Mouse (Mus musculus): Measurements from ENCODE around the gene Wdhd1.
A peak's percentile ranks its signal among the peaks of the same experiment; 100 is the strongest.

Gene Wdhd1

DNA sequence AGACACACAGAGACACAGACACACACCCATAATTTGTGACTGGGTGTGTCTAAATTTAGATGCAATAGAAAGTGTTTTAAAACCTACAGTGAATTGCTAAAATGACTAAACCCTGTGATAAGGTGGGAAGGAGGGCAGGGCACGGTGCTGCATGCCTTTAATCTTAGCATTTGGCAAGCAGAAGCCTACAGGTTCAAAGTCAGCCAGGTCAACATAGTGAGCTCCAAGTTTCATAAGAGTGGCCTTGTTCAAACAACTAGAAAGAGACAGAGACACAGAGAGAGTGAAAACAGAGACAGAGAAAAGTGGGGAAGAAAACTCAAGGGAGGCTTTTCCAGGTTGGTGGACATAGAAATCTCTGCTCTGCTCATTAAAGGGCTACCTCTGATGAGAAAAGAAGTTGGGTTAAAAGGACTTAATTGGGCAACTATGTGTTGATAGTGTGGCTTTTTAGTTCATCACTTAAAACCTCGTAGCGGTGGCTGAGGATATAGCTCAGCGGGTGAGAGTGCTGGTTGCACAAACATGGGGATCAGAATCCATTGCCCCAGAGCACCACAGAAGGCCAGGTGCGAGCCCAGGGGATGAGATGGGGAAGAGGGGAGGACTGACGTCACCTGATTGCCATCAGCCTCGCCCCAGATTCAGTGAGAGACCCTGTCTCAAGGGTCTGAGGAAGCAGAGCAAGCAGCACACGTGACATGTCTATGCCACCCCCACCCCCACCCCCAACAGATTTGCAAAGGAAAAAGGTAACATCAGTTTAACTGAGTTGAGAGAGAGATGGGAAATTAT lies 56.2 kb downstream of the Wdhd1 start:
- no peak for DNase-seq (ENCODE audit: low read depth)

DNA sequence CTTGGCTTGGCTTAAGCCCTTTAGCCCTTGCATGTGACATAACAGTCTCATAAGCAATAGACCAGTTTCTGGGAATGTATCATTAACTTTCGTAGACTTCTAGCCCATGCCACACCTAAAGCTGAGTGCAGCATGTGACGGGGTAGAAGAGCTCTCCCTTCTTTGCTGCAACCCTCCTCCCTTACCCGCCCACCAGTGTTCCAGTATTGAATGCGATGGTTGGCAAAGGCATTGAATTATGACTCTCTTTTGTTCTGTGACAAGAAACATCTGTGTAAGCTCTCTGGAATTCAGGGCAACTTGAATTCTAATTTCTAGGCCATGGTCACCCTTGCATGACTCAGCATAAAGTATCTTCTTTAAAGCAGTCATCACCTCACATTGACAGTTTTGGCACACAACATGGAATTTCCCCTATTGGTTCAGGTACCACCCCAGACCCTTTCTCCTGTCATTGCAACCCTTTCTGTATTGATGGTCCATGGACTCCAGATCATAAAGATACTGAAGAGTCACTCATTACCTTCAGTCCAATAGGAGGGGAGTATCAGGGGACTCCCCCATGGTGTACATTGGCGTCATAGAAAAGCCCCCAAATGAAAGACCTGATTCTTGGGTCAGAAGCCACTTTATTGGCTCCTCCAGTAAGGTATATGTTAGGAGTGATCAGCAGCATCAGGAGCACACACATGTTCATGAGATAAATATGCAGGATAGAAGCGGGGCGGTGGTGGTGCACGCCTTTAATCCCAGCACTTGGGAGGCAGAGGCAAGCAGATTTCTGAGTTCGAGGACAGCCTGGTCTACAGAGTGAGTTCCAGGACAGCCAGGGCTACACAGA lies 57.7 kb downstream of the Wdhd1 start:
- no peak for DNase-seq (ENCODE audit: low read depth)

DNA sequence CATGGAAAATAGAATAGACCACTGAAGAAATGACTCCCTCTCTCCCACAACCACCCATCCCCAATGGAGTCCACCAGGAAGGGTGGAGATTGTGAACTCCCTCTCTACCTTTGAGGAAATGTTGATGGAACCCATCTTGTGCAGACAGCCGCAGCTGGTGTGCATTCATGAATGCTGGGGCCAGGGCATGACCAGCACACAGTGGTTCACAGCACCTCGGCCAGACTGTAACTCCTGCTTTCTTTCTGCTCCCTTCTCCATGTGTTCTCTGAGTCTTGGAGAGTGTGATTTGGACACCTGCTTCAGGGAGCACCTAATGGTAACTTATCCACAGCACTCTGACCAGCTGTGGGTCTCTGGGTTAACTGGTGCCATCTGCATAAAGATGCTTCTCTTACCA lies 60.1 kb downstream of the Wdhd1 start:
- no peak for DNase-seq (ENCODE audit: low read depth)

DNA sequence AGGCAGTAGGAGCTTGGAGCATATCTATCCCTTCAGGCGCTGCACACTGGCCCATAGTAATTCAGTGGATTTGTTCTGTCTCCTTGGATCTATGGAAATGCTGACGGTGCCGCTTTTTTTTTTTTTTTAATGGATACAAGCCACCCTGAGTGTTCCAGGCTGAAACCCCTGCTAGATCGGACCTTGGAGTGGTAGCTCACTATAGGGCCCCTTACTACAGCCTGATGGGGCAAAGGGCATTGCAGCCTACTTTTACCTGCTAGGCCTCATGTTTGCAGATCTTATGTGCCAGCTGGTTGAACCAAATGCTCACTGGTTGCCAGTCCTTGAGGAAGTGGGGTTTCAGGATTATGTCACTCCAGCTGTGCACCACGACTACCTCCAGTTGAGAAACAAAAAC lies 62.3 kb downstream of the Wdhd1 start:
- no peak for DNase-seq (ENCODE audit: low read depth)

DNA sequence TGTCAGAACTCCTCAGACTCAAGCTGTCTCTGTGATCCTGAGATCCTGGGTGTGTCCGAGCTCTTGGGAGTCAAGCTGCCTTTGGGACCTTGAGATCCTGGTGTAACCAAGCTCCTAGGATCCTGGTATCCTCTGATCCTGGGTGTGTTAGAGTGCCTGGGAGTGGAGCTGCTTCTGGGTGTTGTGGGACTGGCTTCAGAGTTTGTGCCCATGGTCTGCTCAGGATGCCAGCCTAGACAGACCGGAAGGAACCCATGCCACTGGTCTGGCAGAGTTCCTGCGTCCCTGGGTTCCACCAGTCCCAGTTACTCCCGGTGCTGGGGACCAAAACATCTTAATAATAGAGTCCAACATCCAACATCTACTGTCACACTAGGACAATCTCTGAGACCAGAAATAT lies 63.4 kb downstream of the Wdhd1 start:
- DNase-seq (ENCODE audit: low read depth) = no peak

DNA sequence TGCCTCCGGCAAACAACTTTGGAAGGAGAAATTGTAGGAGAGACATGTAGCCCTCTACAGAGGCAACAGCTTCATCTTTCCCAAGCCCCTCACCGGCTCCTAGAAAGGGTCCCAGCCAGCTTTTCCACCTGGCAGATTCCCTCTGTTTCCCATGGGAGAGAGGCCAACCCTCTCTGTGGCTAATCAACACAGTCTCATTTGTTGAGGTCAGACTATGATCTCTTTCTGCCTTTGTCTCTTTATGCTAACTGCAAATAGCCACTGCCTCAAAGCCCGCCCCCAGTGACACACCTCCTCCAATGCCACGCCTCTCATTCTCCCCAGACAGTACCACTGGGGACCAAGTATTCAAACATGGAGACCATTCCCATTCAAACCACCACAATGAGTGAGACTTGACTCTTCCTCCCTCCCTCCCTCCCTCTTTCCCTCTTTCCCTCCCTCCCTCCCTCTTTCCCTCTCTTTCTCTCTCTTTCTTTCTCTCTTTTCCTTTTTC lies 66.9 kb downstream of the Wdhd1 start:
- DNase-seq (ENCODE audit: low read depth) = no peak

DNA sequence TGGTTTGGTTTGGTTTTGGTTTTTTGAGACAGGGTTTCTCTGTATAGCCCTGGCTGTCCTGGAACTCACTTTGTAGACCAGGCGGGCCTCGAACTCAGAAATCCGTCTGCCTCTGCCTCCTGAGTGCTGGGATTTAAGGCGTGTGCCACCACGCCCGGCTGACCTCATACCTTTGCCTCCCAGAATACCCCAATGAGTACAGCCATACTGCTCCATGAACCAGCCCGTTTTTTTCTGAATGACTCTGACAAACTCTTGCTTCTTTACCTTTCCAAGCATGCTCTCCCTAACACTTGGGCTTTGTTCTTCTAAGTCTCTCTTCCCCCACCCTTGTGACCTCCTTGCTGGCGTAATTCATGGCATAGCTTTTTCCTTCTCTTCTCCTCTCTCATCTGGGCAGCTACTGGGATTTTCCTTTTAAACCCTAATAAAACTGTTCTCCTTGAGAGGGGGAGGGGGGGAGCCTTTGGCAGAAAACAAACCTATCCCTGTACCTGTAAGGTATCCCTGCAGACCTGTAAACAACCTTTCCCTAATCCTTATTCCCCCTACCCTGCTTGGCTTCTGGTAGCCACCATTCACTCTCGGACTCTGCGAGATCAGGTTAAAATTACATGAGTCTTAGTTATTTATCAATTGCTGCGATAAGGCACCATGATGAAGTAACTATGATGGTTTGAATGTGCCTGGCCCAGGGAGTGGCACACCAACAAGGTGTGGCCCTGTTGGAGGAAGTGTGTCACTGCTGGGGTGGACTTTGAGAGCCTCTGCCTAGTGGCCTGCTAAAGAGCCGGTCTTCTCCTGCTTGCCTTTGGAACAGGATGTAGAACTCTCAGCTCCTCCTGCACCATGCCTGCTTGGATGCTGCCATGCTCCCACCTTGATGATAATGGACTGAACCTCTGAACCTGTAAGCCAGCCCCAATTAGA lies 67.8 kb downstream of the Wdhd1 start:
- DNase-seq (ENCODE audit: low read depth) = no peak

DNA sequence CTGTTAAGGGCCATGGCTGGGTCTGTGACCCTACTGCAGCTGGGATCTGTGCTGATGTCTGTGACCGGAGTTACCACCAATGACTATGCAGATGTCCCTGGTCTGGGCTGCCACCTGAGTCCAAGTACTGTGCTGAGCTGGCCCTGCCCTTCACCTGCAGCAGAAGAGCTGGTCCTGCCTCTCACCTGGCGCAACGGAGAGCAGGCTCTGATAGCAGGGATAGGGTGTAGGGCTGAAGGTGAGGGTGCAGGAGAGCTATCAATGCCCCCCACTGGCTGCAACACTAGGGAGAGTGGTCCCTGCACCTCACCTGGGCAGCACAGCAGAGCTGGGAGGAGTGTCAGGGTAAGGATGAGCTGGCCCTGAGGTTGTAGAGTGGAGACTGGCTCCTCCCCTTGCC lies 70.1 kb downstream of the Wdhd1 start:
- DNase-seq (ENCODE audit: low read depth) = no peak

DNA sequence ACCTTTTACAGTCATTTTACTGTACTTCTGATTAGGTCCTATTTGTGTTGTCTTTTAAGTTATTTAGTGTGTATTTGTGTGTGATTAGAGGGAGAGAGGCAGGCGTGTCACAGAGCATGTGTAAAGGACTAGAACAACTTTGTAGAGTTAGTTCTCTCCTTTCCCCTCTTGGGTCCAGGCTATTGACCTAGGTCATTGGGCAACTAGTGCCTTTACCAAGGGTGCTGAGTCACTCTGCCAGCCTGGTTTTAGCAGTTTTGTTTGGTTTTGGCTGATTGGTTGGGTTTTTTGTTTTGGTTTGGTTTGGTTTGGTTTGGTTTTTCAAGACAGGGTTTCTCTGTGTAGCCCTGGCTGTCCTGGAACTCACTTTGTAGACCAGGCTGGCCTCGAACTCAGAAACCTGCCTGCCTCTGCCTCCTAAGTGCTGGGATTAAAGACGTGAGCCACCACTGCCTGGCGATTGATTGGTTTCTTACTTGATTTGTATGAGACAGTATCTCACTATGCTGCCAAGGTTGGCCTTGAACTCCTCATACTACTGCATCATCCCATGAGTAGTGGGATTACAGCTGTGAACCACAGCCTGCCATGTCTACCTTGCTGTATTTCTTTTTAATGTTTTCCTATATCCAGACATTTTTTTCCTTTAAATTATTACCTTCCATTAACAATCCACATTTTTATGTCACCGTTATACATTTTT lies 71.2 kb downstream of the Wdhd1 start:
- DNase-seq (ENCODE audit: low read depth) = no peak

DNA sequence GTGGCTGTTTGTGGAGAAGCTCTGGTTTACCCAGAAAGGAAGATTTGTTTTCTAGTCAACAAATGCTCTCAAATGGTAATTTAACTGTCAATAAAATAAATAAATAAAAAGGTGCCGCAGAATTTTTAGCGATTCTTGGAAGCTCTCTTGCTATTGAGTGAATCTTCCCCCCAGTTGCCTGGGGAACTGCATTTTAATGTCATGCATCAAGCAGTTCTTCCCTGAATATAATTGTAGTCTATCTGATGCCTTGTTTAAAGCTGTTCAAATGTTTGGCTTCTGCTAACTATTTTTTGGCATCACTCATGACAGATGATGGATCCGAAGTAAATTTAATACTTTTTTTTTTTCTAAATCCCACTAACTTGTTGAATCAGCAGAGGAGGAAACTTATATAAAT lies 79.3 kb downstream of the Wdhd1 start:
- no peak for DNase-seq (ENCODE audit: low read depth)

DNA sequence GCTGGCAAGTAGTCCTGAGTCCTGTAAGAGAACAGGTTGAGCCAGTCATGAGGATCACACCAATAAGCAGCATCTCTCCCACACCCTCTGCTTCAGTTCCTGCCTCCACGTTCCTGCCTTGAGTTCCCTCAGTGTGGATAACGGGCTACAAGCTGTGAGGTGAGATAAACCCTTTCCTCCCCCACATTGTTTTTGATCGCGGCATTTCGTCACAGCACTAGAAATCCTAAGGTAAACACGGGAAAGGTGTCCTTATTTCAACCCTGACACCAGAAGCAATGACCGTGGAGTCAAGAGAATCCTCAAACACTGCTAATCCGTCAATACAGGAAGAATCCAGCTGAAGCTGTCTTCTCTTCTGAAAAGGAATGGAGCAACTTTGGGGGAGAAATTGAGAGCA lies 79.9 kb downstream of the Wdhd1 start:
- DNase-seq (ENCODE audit: low read depth) = no peak

DNA sequence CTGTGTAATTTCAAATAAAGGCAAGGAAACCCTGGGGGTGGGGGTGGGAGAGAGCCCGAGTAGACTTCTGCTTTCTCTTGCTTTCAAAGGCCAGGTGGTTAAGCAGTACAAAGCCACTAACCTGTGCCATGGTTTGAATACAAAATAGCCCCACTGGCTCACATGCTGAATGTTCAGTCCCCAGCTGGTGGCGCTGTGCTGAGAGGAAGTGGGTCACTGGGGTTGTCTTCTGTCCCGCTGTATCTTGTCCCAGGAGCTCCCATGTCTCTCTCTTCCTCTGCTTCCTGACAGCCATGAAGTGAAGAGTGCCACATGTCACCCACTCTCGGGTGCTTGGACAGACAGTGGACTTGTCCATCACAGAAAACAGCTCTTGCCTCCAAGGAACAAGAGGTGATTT lies 82.6 kb downstream of the Wdhd1 start:
- peak; percentile 63 for DNase-seq (ENCODE audit: low read depth)

DNA sequence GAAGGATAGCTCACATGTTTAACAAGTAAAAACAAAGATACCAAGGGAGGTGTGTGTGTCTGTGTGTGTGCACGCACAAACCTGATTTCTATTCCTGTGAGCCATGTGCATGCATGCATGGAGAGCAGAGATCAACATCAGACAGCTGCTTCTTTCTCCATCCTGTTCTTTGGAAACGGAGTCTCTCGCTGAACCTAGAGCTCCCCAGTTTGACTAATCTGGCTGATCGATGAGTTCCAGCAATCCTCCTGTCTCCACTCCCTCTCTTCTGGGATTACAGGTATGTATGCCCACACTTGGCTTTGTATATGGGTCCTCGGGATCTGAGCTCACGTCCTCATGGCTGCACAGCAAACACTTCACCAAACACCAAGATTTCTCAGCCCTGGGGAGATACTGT lies 83.2 kb downstream of the Wdhd1 start:
- DNase-seq (ENCODE audit: low read depth) = no peak

DNA sequence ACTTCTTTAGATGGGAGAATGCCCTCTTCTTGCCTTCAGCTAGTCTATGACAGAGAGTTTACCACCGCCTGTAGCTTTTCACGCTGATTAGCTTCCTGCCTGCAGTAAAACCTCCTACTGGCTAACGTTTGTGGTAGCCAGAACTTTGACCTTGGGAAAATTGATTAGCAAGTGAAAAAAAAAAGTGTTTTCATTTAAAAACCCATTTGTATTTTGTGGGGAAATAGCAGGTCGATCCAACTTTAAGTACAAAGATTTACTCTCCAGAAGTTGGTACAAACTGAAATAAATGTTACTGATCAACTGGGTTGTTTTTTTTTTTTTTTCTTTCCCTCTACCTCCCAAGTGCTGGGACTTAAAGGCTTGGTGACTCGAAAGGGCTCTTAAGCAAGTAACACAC lies 84.8 kb downstream of the Wdhd1 start:
- DNase-seq (ENCODE audit: low read depth) = no peak

Measured in induced T-regulatory cell, adult 2 months (primary cell).